Mouse (Mus musculus) myocyte (in vitro differentiated cells): ENCODE data around the gene Wfdc6a. TPM values are rescaled to one million over a fixed set of nuclear protein-coding genes. Genes with fewer than 3 reads are reported as not detected.

Source experiments
- H3K27me3 ChIP-seq: one replicate; pipeline ENCODE4 v1.6.1; 2011; ENCODE audit not compliant: control insufficient read depth, insufficient read depth, insufficient read length
- H3K36me3 ChIP-seq: one replicate; pipeline ENCODE4 v1.6.1; 2011; ENCODE audit not compliant: control insufficient read depth, insufficient read depth
- H3K4me2 ChIP-seq: one replicate; pipeline ENCODE4 v1.6.1; 2011; ENCODE audit warnings: low read depth, control low read depth
- H3K4me3 ChIP-seq: one replicate; pipeline ENCODE4 v1.5.1; 2011; ENCODE audit warnings: mild to moderate bottlenecking, control low read depth, moderate library complexity
- H3K79me2 ChIP-seq: one replicate; pipeline ENCODE4 v1.6.1; 2011; ENCODE audit not compliant: control insufficient read depth, insufficient read depth
- H3ac ChIP-seq: one replicate; pipeline ENCODE4 v1.6.1; 2011; ENCODE audit not compliant: control insufficient read depth, insufficient read length
- CEBPB ChIP-seq: IDR thresholded peaks from 2 replicates; pipeline ENCODE4 v1.6.1; 2011; ENCODE audit warnings: mild to moderate bottlenecking, moderate library complexity; ENCODE audit not compliant: poor library complexity, insufficient read depth, severe bottlenecking
- E2F4 ChIP-seq: IDR thresholded peaks from one replicate; pipeline ENCODE4 v1.6.1; 2011; ENCODE audit warnings: mild to moderate bottlenecking, control low read depth, moderate library complexity; ENCODE audit not compliant: insufficient read depth
- MAX ChIP-seq: IDR thresholded peaks from one replicate; pipeline ENCODE4 v1.6.1; 2011; ENCODE audit warnings: low read depth, mild to moderate bottlenecking, control low read depth
- MYOD1 ChIP-seq, 3 experiments: IDR thresholded peaks; one replicate each; pipeline ENCODE4 v1.6.1; 2011; ENCODE audit warnings: control low read depth in 2 of 3, low read depth in 2 of 3, mild to moderate bottlenecking in 2 of 3, moderate library complexity in 1 of 3; ENCODE audit not compliant: insufficient read length in 2 of 3, control insufficient read depth in 1 of 3
- MYOG ChIP-seq, 3 experiments: IDR thresholded peaks; one replicate each; pipeline ENCODE4 v1.6.1; 2011; ENCODE audit warnings: control low read depth in 2 of 3, low read depth in 2 of 3, mild to moderate bottlenecking in 2 of 3; ENCODE audit not compliant: insufficient read length in 2 of 3, control insufficient read depth in 1 of 3, insufficient read depth in 1 of 3
- POLR2A ChIP-seq: IDR thresholded peaks from one replicate; pipeline ENCODE4 v1.6.1; 2011; ENCODE audit warnings: low read depth, mild to moderate bottlenecking, control low read depth, moderate library complexity; ENCODE audit not compliant: insufficient read length
- POLR2AphosphoS2 ChIP-seq: IDR thresholded peaks from one replicate; pipeline ENCODE4 v1.6.1; 2011; ENCODE audit warnings: low read depth, control low read depth; ENCODE audit not compliant: insufficient read length
- REST ChIP-seq: IDR thresholded peaks from one replicate; pipeline ENCODE4 v1.6.1; 2011; ENCODE audit warnings: mild to moderate bottlenecking, control low read depth, moderate library complexity; ENCODE audit not compliant: insufficient read depth, insufficient read length
- SRF ChIP-seq: IDR thresholded peaks from one replicate; pipeline ENCODE4 v1.6.1; 2011; ENCODE audit warnings: low read depth; ENCODE audit not compliant: control insufficient read depth, insufficient read length
- TCF12 ChIP-seq: IDR thresholded peaks from one replicate; pipeline ENCODE4 v1.6.1; 2011; ENCODE audit warnings: mild to moderate bottlenecking, control low read depth; ENCODE audit not compliant: poor library complexity, insufficient read depth, severe bottlenecking
- TCF3 ChIP-seq: IDR thresholded peaks from one replicate; pipeline ENCODE4 v1.6.1; 2011; ENCODE audit warnings: low read depth, control low read depth; ENCODE audit not compliant: insufficient read length
- USF1 ChIP-seq: IDR thresholded peaks from one replicate; pipeline ENCODE4 v1.6.1; 2011; ENCODE audit warnings: low read depth, mild to moderate bottlenecking, control low read depth, moderate library complexity
- polyA plus RNA-seq: library from polyadenylated mRNA; unstranded; fragments of >200 nt; fragmentation: generic; extraction: Trizol; gene quantifications from one replicate; pipeline ENCODE4 v1.2.1, GENCODE M21; 2012; ENCODE audit warnings: missing spikeins

Wfdc6a gene
- polyA plus RNA-seq, 1 experiment, result not detected

DNA sequence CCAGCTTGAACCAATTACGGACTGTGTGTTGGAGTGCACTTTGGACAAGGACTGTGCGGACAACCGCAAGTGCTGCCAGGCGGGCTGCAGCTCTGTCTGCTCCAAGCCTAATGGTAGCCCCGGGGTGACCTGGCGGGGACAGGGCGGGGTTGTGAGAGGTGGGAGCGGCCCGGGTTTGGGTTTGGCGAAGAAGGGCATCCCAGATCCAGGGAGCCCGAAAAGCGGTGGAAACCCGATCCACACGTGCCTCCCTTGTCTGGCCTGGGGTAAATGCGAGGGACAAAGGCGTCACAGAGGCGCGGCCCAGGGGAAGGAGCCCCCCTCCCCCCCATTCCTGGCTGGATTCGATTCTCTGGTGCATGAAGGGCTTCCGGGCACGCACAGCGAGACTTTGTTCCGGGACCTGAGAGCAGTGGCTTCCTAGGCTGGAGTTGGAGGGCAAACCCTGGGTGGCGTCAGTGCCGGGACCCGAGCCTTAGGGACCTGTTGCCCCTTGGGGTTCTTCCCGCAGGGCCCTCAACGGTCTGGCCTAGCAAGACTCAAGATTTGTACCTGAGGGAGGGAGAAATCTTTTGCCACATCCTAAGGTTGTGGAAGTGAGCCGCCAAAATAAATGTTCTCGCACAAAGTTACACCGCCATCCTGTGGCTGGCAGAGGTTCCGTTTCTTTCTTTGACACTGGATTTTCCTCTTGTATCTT lies 21.8 kb downstream of the Wfdc6a start:
- TF ChIP-seq TCF3, result no peak
- no peak for TF ChIP-seq SRF
- no peak for TF ChIP-seq MYOG (IDR thresholded peaks at IDR 0.05; ENCODE audit: control insufficient read depth in 1 of 3, insufficient read depth in 1 of 3, insufficient read length in 2 of 3, low read depth in 2 of 3)
- no peak for TF ChIP-seq MYOD1 (IDR thresholded peaks at IDR 0.05; ENCODE audit: control insufficient read depth in 1 of 3, insufficient read length in 2 of 3, low read depth in 2 of 3)
- no peak for TF ChIP-seq USF1
- peaks cover 47% of the 10 kb centered on the region for H3K27me3 ChIP-seq
- H3K4me3 ChIP-seq, result no peak overlapping the region
- H3K36me3 ChIP-seq, result no peaks in the 10 kb centered on the region
- H3K79me2 ChIP-seq, result no peaks in the 10 kb centered on the region
- no peak overlapping the region for H3ac ChIP-seq
- peak overlapping the region; percentile 30 for H3K4me2 ChIP-seq

GRCm38 (mm10) chr2:164562391-164563188 lies 22.7 kb downstream of the Wfdc6a start, which contains the start of gene Wfdc2:
Gene Wfdc2, plus strand, starts transcription at chr2:164562413.
- Histone ChIP-seq H3ac (no peak within 1 kb of the TSS), H3K4me2 (no peak within 1 kb of the TSS), H3K36me3 (no peaks in the 10 kb centered on the region), H3K4me3 (no peak within 1 kb of the TSS), H3K27me3 (peaks cover 46% of the 10 kb centered on the region), H3K79me2 (no peaks in the 10 kb centered on the region)
- no peak for TF ChIP-seq MYOG (IDR thresholded peaks at IDR 0.05; ENCODE audit: control insufficient read depth in 1 of 3, insufficient read depth in 1 of 3, insufficient read length in 2 of 3, low read depth in 2 of 3)
- no peak for TF ChIP-seq CEBPB

DNA sequence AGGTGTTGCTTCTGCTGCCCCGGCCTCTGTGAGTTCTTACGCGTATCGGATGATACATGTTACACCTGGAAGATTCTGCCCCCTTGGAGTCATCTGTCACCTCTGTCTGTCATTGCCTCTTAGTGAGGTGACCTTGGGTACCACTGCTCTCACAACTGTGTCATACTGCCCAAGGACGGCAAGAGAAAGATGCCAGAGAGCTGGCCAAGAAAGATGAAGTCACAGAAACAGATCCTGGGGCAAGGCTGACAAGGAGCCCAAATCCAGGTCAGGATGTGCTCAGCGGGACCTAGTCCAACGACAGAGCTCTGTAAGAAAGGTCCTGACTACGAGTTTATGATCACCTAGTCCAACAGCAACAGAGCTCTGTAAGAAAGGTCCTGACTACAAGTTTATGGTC lies 25.1 kb downstream of the Wfdc6a start:
- Histone ChIP-seq H3K4me3 (no peak overlapping the region), H3K4me2 (no peak overlapping the region), H3K36me3 (no peaks in the 10 kb centered on the region), H3ac (no peak overlapping the region), H3K27me3 (peaks cover 32% of the 10 kb centered on the region), H3K79me2 (no peaks in the 10 kb centered on the region)
- TF ChIP-seq MYOD1 (IDR thresholded peaks at IDR 0.05; ENCODE audit: control insufficient read depth in 1 of 3, insufficient read length in 2 of 3, low read depth in 2 of 3), result no peak
- no peak for TF ChIP-seq CEBPB
- TF ChIP-seq POLR2AphosphoS2, result no peak
- no peak for TF ChIP-seq TCF12
- no peak for TF ChIP-seq MAX

- no peaks in the 10 kb centered on the region for H3K79me2 ChIP-seq
- TF ChIP-seq REST (no peak), POLR2AphosphoS2 (no peak), MAX (no peak), TCF3 (no peak), TCF12 (no peak), SRF (no peak), CEBPB (no peak), MYOG (IDR thresholded peaks at IDR 0.05; ENCODE audit: control insufficient read depth in 1 of 3, insufficient read depth in 1 of 3, insufficient read length in 2 of 3, low read depth in 2 of 3) (no peak), USF1 (no peak), POLR2A (no peak), MYOD1 (IDR thresholded peaks at IDR 0.05; ENCODE audit: control insufficient read depth in 1 of 3, insufficient read length in 2 of 3, low read depth in 2 of 3) (no peak), E2F4 (no peak)
- peaks cover 23% of the 10 kb centered on the region for H3K27me3 ChIP-seq
- no peak overlapping the region for H3K4me2 ChIP-seq
- H3K4me3 ChIP-seq, result no peak overlapping the region
- H3K36me3 ChIP-seq, result no peaks in the 10 kb centered on the region
- no peak overlapping the region for H3ac ChIP-seq
These were observed 26.1 kb downstream of the Wfdc6a start for GRCm38 (mm10) chr2:164558991-164559645.

DNA sequence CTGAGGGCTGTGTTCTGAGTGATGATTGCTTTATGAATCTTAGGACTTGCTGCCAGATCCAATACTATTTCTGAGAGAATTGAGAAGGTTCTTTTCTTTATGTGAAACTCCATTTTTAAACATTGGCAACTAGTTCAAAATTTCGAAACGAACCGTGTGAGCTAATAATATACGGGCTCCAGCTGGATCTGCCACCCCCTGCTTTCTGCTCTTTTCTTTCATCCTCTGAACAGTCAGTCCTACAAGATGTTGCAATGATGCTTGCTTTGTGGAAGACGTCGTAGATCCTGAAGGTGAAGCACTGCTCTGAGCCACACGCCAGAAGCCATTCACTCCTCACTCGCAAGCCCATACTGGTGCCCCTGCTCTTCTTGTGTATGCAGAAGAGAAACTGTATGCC lies 26.8 kb downstream of the Wfdc6a start:
- H3K27me3 ChIP-seq, result peaks cover 16% of the 10 kb centered on the region
- no peak overlapping the region for H3K4me2 ChIP-seq
- H3K4me3 ChIP-seq, result no peak overlapping the region
- H3K79me2 ChIP-seq, result no peaks in the 10 kb centered on the region
- no peak overlapping the region for H3ac ChIP-seq
- TF ChIP-seq TCF12 (no peak), SRF (no peak), MYOG (IDR thresholded peaks at IDR 0.05; ENCODE audit: control insufficient read depth in 1 of 3, insufficient read depth in 1 of 3, insufficient read length in 2 of 3, low read depth in 2 of 3) (no peak)
- H3K36me3 ChIP-seq, result no peaks in the 10 kb centered on the region
